Mouse (Mus musculus): ENCODE data around the gene Trir.

The Trir gene

GRCm38 (mm10) chr8:84994375-84994774 lies 32.2 kb upstream of the Trir start:
- DNase-seq (ENCODE audit: low read depth, low spot score): no peak

GRCm38 (mm10) chr8:84995680-84996079 lies 30.9 kb upstream of the Trir start:
- DNase-seq (ENCODE audit: low read depth, low spot score): no peak

DNA sequence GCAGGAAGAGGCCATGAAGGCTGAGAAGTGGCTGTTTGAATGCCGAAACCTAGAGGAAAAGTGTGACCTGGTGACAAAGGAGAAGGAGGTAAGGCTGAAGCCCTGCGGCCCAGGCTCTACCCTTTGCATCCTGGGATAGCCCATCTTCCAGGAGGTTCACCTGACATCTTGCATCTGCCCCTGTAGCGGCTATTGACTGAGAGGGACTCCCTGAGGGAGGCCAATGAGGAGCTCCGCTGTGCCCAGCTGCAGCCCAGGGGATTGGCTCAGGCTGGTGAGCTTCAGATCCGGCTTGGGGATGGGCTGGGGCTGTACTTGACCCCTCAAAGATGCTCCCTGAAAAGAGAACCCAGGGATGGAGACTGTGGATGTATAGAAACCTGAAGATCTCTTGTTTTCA lies 29.6 kb upstream of the Trir start:
- DNase-seq (ENCODE audit: low read depth, low spot score): no peak

- peak; percentile 91 for DNase-seq (ENCODE audit: low read depth, low spot score)
Observed at GRCm38 (mm10) chr8:84997649-84998295, 28.9 kb upstream of the Trir start.

DNA sequence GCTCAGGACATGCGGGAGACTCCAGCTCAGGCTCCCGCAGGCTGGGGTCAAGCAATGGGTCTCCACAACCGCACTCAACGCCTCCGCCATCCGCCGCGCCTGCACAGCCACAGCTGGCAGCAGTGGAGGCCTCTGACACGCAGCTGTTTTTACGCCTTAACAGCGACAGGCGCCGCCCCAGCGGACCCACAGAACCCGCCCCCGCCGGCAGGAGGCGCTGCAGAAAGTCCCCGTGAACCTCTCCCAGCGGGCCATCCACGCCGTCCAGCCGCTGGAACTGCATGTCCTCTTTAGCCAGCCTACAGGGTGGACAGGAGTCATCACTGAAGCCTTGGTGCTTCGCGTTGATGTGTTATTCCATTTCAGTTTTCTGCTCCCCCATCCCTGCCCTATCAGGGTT lies 18.9 kb upstream of the Trir start:
- DNase-seq (ENCODE audit: low read depth, low spot score): peak; percentile 28

DNA sequence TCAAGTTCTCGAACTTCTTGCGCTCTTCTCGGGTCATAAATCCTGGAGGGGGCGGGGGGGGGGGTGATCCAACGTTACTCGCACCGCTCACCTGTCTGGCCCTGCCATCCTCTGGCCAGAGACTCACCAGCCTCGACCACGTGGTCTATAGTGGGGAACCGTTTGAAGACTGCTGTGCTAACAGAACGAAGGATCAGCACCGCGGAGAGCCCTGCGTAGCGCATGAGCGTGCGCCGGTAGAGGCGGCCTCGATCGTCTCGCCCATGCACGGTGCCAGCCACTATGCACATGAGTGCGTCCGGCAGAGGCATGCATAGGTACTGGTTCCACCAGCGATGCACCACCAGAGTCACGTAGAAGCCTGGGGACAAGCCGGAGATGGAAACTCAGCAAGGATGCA lies 15.4 kb upstream of the Trir start:
- peak; percentile 19 for DNase-seq (ENCODE audit: low read depth, low spot score)

DNA sequence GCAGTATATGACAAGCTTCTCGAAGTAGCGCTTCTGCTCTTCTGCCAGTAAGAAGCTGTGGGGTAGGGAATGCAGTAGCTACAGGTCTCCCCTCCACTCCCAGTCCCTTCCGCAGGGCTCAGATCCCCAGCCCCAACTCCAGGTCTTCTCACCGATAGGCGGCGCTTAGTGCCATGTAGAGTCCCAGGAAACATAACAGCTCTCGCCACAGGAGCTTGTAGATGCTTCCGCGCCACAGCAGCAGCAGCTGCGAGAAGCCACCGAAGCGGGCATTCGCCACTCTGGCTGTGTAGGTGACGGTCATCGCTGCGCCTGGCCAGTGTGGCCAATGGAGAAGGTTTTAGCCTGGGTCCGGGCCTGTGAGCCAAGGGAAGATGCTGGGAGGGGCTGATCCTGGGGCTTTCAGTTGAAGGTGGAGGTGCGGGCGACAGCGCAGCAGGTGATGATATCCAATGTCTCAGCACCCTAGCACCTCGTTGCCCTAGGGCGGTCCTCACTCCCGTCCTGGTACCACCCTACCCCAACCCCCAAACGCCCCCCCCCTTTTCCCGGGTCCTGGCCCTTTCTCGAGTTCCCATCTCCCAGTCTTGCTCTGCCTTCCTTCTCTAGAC lies 13.3 kb upstream of the Trir start:
- DNase-seq (ENCODE audit: low read depth, low spot score): peak; percentile 85

- no peak for DNase-seq (ENCODE audit: low read depth, low spot score)
Observed at GRCm38 (mm10) chr8:85014431-85014830, 12.2 kb upstream of the Trir start, which contains the start of gene Best2. Gene Best2, minus strand, starts transcription at chr8:85014531.

DNA sequence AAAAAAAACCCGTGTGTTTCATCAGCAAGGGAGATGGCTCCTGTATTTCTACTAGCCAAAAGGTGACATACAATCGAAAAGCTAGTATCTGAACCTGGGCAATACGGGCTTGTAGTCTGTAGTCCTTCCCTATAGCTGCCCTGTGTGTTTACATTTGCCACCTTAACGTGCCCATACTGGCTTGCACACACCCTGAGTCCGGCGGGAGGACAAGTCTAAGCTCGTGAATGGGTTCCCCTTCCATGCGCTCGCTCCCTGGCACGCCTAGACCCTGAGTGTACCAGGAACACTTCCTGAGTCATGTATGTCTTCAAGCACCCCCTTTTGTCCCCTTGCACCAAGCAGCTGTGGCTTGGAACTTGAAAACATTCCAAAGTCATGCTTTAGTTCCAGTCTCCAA lies 9.9 kb upstream of the Trir start:
- DNase-seq (ENCODE audit: low read depth, low spot score): no peak

- DNase-seq (ENCODE audit: low read depth, low spot score): no peak
Observed at GRCm38 (mm10) chr8:85017209-85017608, 9.4 kb upstream of the Trir start.

GRCm38 (mm10) chr8:85021514-85022055 lies 5.0 kb upstream of the Trir start:
- no peak for DNase-seq (ENCODE audit: low read depth, low spot score)

DNA sequence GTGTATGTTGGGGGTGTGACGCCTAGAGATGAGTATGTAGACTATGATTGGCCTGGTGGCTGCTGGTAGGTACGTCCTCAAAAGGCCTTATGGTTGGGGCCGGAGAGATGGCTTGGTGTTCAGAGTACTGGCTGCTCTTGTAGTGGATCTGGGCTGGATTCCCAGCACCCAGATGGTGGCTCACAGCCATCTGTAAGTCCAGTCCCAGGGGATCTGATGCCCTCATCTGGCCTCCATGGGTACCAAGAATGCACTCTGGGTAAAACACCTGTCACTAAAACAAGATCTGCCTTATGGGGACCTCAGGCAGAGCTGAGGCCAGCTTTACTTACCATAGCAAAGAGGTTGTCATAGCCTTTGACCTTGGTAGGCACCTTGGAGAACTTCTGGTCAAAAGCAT lies 2.8 kb upstream of the Trir start:
- DNase-seq (ENCODE audit: low read depth, low spot score): no peak

GRCm38 (mm10) chr8:85025098-85025932 lies 1.3 kb upstream of the Trir start, which contains the start of gene Asna1:
Gene Asna1, minus strand, starts transcription at chr8:85025281.
- peak; percentile 94 for DNase-seq (ENCODE audit: low read depth, low spot score)

GRCm38 (mm10) chr8:85027516-85027855 lies 863 bp downstream of the Trir start:
- peak; percentile 18 for DNase-seq (ENCODE audit: low read depth, low spot score)

GRCm38 (mm10) chr8:85027922-85028321 lies 1.3 kb downstream of the Trir start:
- no peak for DNase-seq (ENCODE audit: low read depth, low spot score)

GRCm38 (mm10) chr8:85029271-85029670 lies 2.6 kb downstream of the Trir start:
- DNase-seq (ENCODE audit: low read depth, low spot score): no peak

DNA sequence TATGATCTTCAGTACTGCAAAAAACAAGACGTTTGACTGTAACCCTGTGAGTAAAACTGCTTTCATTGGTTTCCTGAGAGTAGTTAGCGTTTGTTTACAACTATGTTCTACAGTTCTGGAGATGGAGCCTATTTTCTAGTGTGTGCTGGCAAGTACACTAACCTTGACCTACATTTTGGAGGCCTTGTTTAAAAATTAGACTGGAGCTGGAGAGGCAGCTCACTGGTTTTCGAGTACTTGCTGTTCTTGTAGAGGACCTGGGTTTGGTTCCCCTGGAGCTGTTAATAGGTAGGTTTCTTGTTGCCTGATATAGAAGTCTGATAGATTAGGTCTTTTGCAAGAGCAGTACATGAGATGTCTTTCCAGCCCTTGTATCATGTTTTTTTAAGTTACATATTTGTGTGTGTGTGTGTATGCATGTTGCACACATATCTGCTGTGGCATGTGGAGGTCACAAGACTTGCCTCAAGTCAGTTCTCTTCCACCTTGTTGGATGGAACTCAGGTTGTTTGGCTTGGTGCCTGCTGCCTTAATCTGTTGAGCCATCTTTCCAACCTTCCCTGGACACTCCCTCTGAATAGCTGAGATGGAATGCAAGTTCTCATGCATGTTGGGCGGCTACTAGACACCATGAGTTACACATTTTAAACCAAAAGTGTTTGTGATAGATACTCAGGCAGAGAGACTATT lies 6.1 kb downstream of the Trir start:
- DNase-seq (ENCODE audit: low read depth, low spot score): no peak

DNA sequence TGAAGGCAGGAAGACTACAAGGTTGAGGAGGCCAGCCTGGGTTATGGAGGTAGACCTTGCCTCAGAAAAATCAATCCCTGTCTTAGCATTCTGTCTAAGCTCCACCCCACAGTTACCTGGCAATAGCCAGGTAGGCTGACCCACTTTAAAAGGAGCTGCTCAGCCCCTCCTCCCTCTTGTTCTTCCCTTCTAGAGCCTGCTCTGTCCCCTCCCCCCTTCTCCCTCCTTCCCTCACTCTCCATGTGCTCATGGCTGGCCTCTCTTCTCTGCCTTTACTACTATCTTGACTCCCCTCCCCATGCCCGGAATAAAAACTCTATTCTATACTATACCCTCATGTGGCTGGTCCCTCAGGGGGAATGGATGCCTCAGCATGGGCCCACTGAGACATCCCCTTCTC lies 7.2 kb downstream of the Trir start:
- DNase-seq (ENCODE audit: low read depth, low spot score): no peak

DNA sequence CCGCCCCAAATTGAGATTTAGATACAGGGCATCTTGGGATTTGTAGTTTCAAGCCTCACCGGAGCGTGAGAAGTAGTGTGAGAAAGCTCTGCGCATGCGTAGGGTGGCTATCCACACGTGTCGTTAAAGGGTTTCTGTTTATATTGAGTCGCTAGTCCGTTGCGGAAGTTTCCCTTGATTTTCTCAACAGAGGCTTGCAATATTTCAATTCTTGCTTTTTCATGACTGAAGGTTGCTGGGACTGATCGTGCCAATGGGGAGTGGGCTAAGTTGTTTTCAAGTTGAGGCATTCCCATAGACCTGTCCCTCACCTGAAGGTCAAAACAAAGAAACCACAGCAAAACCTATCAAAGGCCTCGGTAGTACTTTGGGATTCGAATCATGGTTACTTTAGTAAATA lies 8.1 kb downstream of the Trir start:
- peak; percentile 83 for DNase-seq (ENCODE audit: low read depth, low spot score)

DNA sequence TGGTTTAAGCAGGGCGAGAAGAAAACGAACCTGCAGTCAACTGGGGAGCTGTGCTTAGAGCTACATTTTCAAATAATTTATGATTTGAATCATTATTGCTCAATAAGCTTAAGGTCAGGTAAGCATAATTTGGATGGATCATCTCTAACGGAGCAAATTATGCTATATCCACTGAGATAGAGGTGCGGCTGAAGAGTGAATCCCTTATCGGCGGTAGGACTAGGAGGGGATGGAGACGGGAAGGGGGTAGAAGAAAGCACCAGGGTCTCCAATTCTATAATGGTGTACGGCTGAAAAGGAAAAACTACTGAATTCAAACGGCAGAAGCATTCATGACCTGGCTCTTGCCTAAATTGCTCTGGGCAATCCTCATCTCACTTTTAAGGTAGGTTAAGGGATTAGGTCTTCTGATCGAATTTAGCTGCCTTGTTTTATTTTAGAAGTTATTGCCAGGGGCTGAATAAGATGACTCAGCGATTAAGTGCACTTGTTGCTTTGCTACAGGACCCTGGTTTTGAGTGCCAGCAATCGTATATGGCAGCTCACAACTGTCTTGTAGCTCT lies 8.6 kb downstream of the Trir start:
- DNase-seq (ENCODE audit: low read depth, low spot score): peak; percentile 29

DNA sequence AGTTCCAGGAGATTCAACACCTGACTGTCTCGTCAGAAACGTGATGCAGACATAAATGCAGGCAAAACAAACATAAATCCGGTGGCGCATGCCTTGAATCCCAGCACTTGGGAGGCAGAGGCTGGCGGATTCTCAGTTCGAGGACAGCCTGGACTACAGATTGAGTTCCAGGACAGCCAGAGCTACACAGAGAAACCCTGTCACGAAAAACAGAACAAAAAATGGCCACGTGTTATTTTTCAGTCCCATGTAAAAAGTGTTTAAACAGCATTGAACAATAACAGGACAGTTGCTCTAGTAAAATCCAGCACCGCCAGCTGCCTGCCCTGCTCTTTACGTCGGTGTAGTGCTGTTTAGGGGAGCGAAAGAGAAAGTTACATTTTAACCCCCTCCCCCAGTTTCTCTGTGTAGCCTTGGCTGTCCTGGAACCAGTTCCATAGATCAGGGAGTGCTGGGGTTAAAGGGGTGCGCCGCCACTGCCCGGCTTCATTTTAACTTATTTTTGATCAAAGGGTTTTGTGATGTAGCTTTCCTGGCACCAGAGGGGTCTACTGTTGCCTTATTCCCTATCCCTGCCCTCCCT lies 9.2 kb downstream of the Trir start:
- no peak for DNase-seq (ENCODE audit: low read depth, low spot score)

Measured in mesoderm, embryonic 11.5 days (tissue).